Mouse (Mus musculus): ENCODE data around the gene Plcg2. TPM values are rescaled to one million over a fixed set of nuclear protein-coding genes. Genes with fewer than 3 reads are reported as not detected.

Plcg2 gene
- total and polyA plus RNA-seq, 3 experiments, result not detected

GRCm38 (mm10) chr8:117562445-117563014 is 64.4 kb downstream of the Plcg2 start:
- ATAC-seq (ENCODE audit: extremely low read depth, insufficient number of reproducible peaks, low FRiP score, poor library complexity, severe bottlenecking) (no peak), DNase-seq (ENCODE audit: low spot score) (no peak)
- H3K9me3 ChIP-seq (replicated peaks), result peaks cover 87% of the 10 kb centered on the region
- no peaks in the 10 kb centered on the region for H3K27me3 ChIP-seq (ENCODE audit: insufficient read depth, low read length)
- no peaks in the 10 kb centered on the region for H3K4me1 ChIP-seq (ENCODE audit: insufficient read depth, low read depth, low read length)
- no peaks in the 10 kb centered on the region for H3K36me3 ChIP-seq (replicated peaks)
- no peak overlapping the region for H3K4me3 ChIP-seq (ENCODE audit: low read depth, low read length)
- TF ChIP-seq TAL1 (conservative IDR thresholded peaks at IDR 0.05; ENCODE audit: low read depth, low read length) (no peak), POLR2AphosphoS5 (IDR thresholded peaks at IDR 0.05; ENCODE audit: insufficient replicate concordance, low read depth, low read length) (no peak), GATA1 (IDR thresholded peaks at IDR 0.05; ENCODE audit: borderline replicate concordance, low read length) (no peak), CTCF (IDR thresholded peaks at IDR 0.05; ENCODE audit: low read depth, low read length) (no peak), GATA2 (IDR thresholded peaks at IDR 0.05; ENCODE audit: borderline replicate concordance, low read depth, low read length) (no peak)

DNA sequence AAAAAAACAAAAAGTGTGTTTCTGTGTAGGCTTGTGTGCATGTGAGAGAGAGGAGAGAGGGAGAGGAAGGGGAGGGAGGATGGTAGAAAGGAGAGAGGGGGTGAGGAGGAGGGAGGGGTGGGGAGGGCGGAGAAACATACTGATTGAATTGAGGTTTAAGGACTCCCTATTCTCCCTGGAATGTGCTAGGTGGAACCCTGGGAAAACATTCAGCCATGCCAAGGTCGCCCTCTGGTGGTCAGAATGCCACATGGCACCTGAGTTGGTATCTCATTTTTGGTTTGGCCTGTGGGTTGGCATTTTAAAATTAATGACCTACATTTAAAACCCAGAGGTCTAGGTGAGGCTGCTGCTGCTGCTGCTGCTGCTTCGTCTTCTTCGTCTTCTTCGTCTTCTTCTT is 71.3 kb downstream of the Plcg2 start:
- Histone ChIP-seq H3K4me1 (ENCODE audit: insufficient read depth, low read depth, low read length) (no peaks in the 10 kb centered on the region), H3K9me3 (replicated peaks) (peaks cover 73% of the 10 kb centered on the region), H3K36me3 (replicated peaks) (no peaks in the 10 kb centered on the region), H3K27me3 (ENCODE audit: insufficient read depth, low read length) (no peaks in the 10 kb centered on the region), H3K4me3 (ENCODE audit: low read depth, low read length) (no peak overlapping the region)
- ATAC-seq (ENCODE audit: extremely low read depth, insufficient number of reproducible peaks, low FRiP score, poor library complexity, severe bottlenecking), result no peak
- no peak for DNase-seq (ENCODE audit: low spot score)
- peak; percentile 24; the same call in 1 of the 2 replicates for TF ChIP-seq CTCF (IDR thresholded peaks at IDR 0.05; ENCODE audit: low read depth, low read length)
- TF ChIP-seq POLR2AphosphoS5 (IDR thresholded peaks at IDR 0.05; ENCODE audit: insufficient replicate concordance, low read depth, low read length), result no peak
- TF ChIP-seq TAL1 (conservative IDR thresholded peaks at IDR 0.05; ENCODE audit: low read depth, low read length), result no peak
- TF ChIP-seq GATA2 (IDR thresholded peaks at IDR 0.05; ENCODE audit: borderline replicate concordance, low read depth, low read length), result no peak
- TF ChIP-seq GATA1 (IDR thresholded peaks at IDR 0.05; ENCODE audit: borderline replicate concordance, low read length), result no peak

- ATAC-seq (ENCODE audit: extremely low read depth, insufficient number of reproducible peaks, low FRiP score, poor library complexity, severe bottlenecking) (no peak), DNase-seq (ENCODE audit: low spot score) (no peak)
- Histone ChIP-seq H3K4me3 (ENCODE audit: low read depth, low read length) (no peak overlapping the region), H3K9me3 (replicated peaks) (peaks cover 84% of the 10 kb centered on the region), H3K27me3 (ENCODE audit: insufficient read depth, low read length) (no peaks in the 10 kb centered on the region), H3K4me1 (ENCODE audit: insufficient read depth, low read depth, low read length) (no peaks in the 10 kb centered on the region), H3K36me3 (replicated peaks) (no peaks in the 10 kb centered on the region)
- TF ChIP-seq TAL1 (conservative IDR thresholded peaks at IDR 0.05; ENCODE audit: low read depth, low read length) (no peak), GATA1 (IDR thresholded peaks at IDR 0.05; ENCODE audit: borderline replicate concordance, low read length) (no peak), GATA2 (IDR thresholded peaks at IDR 0.05; ENCODE audit: borderline replicate concordance, low read depth, low read length) (no peak)
Observed at GRCm38 (mm10) chr8:117576291-117576785, 78.2 kb downstream of the Plcg2 start.

DNA sequence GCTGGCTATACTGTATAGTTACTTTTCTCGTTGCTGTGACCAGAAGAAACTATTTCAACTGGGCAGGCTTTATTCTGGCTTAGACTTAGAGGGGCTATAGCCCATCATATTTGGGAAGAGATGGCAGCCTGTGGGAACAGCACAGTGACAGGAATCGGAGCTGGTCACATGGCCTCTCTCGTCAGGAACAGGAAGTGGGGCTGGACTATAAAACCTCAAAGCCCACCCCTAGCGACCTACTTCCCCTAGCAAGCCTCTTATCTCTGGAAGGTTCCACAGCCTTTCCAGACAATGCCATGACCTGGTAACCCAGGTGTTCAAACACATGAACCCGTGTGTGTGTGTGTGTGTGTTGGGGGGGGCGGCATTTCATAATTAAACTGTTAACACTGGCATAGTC is 79.0 kb downstream of the Plcg2 start:
- peaks cover 84% of the 10 kb centered on the region for H3K9me3 ChIP-seq (replicated peaks)
- no peak for ATAC-seq (ENCODE audit: extremely low read depth, insufficient number of reproducible peaks, low FRiP score, poor library complexity, severe bottlenecking)
- no peaks in the 10 kb centered on the region for H3K27me3 ChIP-seq (ENCODE audit: insufficient read depth, low read length)
- H3K4me3 ChIP-seq (ENCODE audit: low read depth, low read length), result no peak overlapping the region
- no peak for TF ChIP-seq TAL1 (conservative IDR thresholded peaks at IDR 0.05; ENCODE audit: low read depth, low read length)
- no peak for TF ChIP-seq GATA2 (IDR thresholded peaks at IDR 0.05; ENCODE audit: borderline replicate concordance, low read depth, low read length)
- no peak for TF ChIP-seq GATA1 (IDR thresholded peaks at IDR 0.05; ENCODE audit: borderline replicate concordance, low read length)
- TF ChIP-seq POLR2AphosphoS5 (IDR thresholded peaks at IDR 0.05; ENCODE audit: insufficient replicate concordance, low read depth, low read length), result no peak
- TF ChIP-seq CTCF (IDR thresholded peaks at IDR 0.05; ENCODE audit: low read depth, low read length), result no peak
- no peak for DNase-seq (ENCODE audit: low spot score)
- no peaks in the 10 kb centered on the region for H3K36me3 ChIP-seq (replicated peaks)
- H3K4me1 ChIP-seq (ENCODE audit: insufficient read depth, low read depth, low read length), result no peaks in the 10 kb centered on the region

DNA sequence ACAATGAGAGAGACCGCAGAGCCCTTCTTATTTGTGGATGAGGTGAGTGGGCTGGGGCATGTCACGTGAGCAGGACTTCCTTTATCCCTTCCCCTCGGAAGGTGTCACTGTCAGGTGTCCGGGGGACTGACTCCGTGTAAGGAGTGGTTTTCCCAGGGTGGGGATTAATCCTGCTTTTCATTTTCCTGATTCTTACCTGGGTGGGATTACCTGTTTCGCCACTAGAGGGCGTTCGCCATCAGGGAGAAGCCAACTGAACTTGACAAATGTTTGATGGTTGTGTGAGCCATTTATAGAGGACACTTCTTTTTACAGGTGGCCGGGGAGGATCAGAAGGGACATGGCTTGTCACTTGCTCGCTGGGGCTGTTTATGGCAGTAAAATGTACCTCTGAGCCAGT is 79.8 kb downstream of the Plcg2 start:
- Histone ChIP-seq H3K4me1 (ENCODE audit: insufficient read depth, low read depth, low read length) (no peaks in the 10 kb centered on the region), H3K36me3 (replicated peaks) (no peaks in the 10 kb centered on the region), H3K9me3 (replicated peaks) (peaks cover 83% of the 10 kb centered on the region), H3K4me3 (ENCODE audit: low read depth, low read length) (no peak overlapping the region), H3K27me3 (ENCODE audit: insufficient read depth, low read length) (no peaks in the 10 kb centered on the region)
- no peak for ATAC-seq (ENCODE audit: extremely low read depth, insufficient number of reproducible peaks, low FRiP score, poor library complexity, severe bottlenecking)
- DNase-seq (ENCODE audit: low spot score), result no peak
- TF ChIP-seq CTCF (IDR thresholded peaks at IDR 0.05; ENCODE audit: low read depth, low read length), result no peak
- TF ChIP-seq POLR2AphosphoS5 (IDR thresholded peaks at IDR 0.05; ENCODE audit: insufficient replicate concordance, low read depth, low read length), result no peak
- TF ChIP-seq TAL1 (conservative IDR thresholded peaks at IDR 0.05; ENCODE audit: low read depth, low read length), result no peak
- TF ChIP-seq GATA2 (IDR thresholded peaks at IDR 0.05; ENCODE audit: borderline replicate concordance, low read depth, low read length), result no peak
- TF ChIP-seq GATA1 (IDR thresholded peaks at IDR 0.05; ENCODE audit: borderline replicate concordance, low read length), result no peak

GRCm38 (mm10) chr8:117578856-117579255 is 80.8 kb downstream of the Plcg2 start:
- no peak for ATAC-seq (ENCODE audit: extremely low read depth, insufficient number of reproducible peaks, low FRiP score, poor library complexity, severe bottlenecking)
- no peaks in the 10 kb centered on the region for H3K4me1 ChIP-seq (ENCODE audit: insufficient read depth, low read depth, low read length)
- no peak overlapping the region for H3K4me3 ChIP-seq (ENCODE audit: low read depth, low read length)
- H3K36me3 ChIP-seq (replicated peaks), result no peaks in the 10 kb centered on the region
- no peaks in the 10 kb centered on the region for H3K27me3 ChIP-seq (ENCODE audit: insufficient read depth, low read length)
- TF ChIP-seq CTCF (IDR thresholded peaks at IDR 0.05; ENCODE audit: low read depth, low read length) (no peak), TAL1 (conservative IDR thresholded peaks at IDR 0.05; ENCODE audit: low read depth, low read length) (no peak), GATA1 (IDR thresholded peaks at IDR 0.05; ENCODE audit: borderline replicate concordance, low read length) (no peak), GATA2 (IDR thresholded peaks at IDR 0.05; ENCODE audit: borderline replicate concordance, low read depth, low read length) (no peak), POLR2AphosphoS5 (IDR thresholded peaks at IDR 0.05; ENCODE audit: insufficient replicate concordance, low read depth, low read length) (no peak)
- H3K9me3 ChIP-seq (replicated peaks), result peaks cover 83% of the 10 kb centered on the region
- no peak for DNase-seq (ENCODE audit: low spot score)

Data from G1E (cell line).